Mouse (Mus musculus) v-Abl transformed pro-B cells (cell line): ENCODE measurements around the gene Tmem170b.

Experiments
- in situ Hi-C, 2 experiments: fragments of 400-800 bp; cut with MboI; formaldehyde crosslinking; loops; one replicate each; pipeline ENCODE4 v1.15.1; 2025; ENCODE audit not compliant: unreplicated experiment in 2 of 2

The Tmem170b gene

GRCm38 (mm10) chr13:41605099-41606010 is at the start of gene Tmem170b:
Tmem170b (plus strand) TSS chr13:41605907.
- in situ Hi-C loops = loop anchor here (25.0 kb wide), 1 partner anchor 593 kb away; the partner anchor contains the start of genes Pak1ip1 (in 2 of the 2) and Tmem14c (in 2 of the 2)

- in situ Hi-C loops = loop anchor here in 1 of 2 experiments (10.0 kb wide), 1 partner anchor 256 kb away; no protein-coding TSS in a partner anchor
Observed at GRCm38 (mm10) chr13:41561024-41561423, 44.7 kb upstream of the Tmem170b start.

- in situ Hi-C loops = loop anchor here in 1 of 2 experiments (5.0 to 10.0 kb wide), 2 partner anchors 106 to 264 kb away; no protein-coding TSS in a partner anchor
Observed at GRCm38 (mm10) chr13:41568421-41568820, 37.3 kb upstream of the Tmem170b start.

- in situ Hi-C loops = loop anchor here in 1 of 2 experiments (5.0 to 10.0 kb wide), 2 partner anchors 107 to 264 kb away; no protein-coding TSS in a partner anchor
Observed at GRCm38 (mm10) chr13:41568926-41569325, 36.8 kb upstream of the Tmem170b start.

- in situ Hi-C loops = loop anchor here (5.0 to 10.0 kb wide), 7 partner anchors 63 to 425 kb away; no protein-coding TSS in a partner anchor
Observed at GRCm38 (mm10) chr13:41569776-41570175, 35.9 kb upstream of the Tmem170b start.

- in situ Hi-C loops = loop anchor here (5.0 to 10.0 kb wide), 5 partner anchors 61 to 427 kb away; no protein-coding TSS in a partner anchor
Observed at GRCm38 (mm10) chr13:41571368-41572350, 34.0 kb upstream of the Tmem170b start.

- in situ Hi-C loops = loop anchor here (5.0 to 10.0 kb wide), 5 partner anchors 60 to 428 kb away; no protein-coding TSS in a partner anchor
Observed at GRCm38 (mm10) chr13:41572351-41572735, 33.4 kb upstream of the Tmem170b start.

- in situ Hi-C loops = loop anchor here (5.0 to 10.0 kb wide), 5 partner anchors 59 to 428 kb away; no protein-coding TSS in a partner anchor
Observed at GRCm38 (mm10) chr13:41573126-41573846, 32.4 kb upstream of the Tmem170b start.

- in situ Hi-C loops = no loop called here
Observed at GRCm38 (mm10) chr13:41581058-41581457, 24.6 kb upstream of the Tmem170b start.

GRCm38 (mm10) chr13:41583666-41584357 is 21.9 kb upstream of the Tmem170b start:
- in situ Hi-C loops = no loop called here

GRCm38 (mm10) chr13:41584358-41584680 is 21.4 kb upstream of the Tmem170b start:
- in situ Hi-C loops = no loop called here

- in situ Hi-C loops = no loop called here
Observed at GRCm38 (mm10) chr13:41584896-41585295, 20.8 kb upstream of the Tmem170b start.

GRCm38 (mm10) chr13:41596678-41597077 is 9.0 kb upstream of the Tmem170b start:
- in situ Hi-C loops = no loop called here

- in situ Hi-C loops = loop anchor here (25.0 kb wide), 1 partner anchor 588 kb away; the partner anchor contains the start of genes Pak1ip1 (in 2 of the 2) and Tmem14c (in 2 of the 2)
Observed at GRCm38 (mm10) chr13:41599977-41600376, 5.7 kb upstream of the Tmem170b start.

- in situ Hi-C loops = loop anchor here (25.0 kb wide), 1 partner anchor 589 kb away; the partner anchor contains the start of genes Pak1ip1 (in 2 of the 2) and Tmem14c (in 2 of the 2)
Observed at GRCm38 (mm10) chr13:41601056-41601455, 4.7 kb upstream of the Tmem170b start.

- in situ Hi-C loops = loop anchor here (25.0 kb wide), 1 partner anchor 592 kb away; the partner anchor contains the start of genes Pak1ip1 (in 2 of the 2) and Tmem14c (in 2 of the 2)
Observed at GRCm38 (mm10) chr13:41603921-41604466, 1.7 kb upstream of the Tmem170b start.

GRCm38 (mm10) chr13:41606081-41607000 is 634 bp downstream of the Tmem170b start:
- in situ Hi-C loops = loop anchor here (25.0 kb wide), 1 partner anchor 594 kb away; the partner anchor contains the start of genes Pak1ip1 (in 2 of the 2) and Tmem14c (in 2 of the 2)
